Mouse (Mus musculus) ZHBTc4 (cell line): ENCODE measurements at regions not wholly inside any gene's neighbourhood (a gene's known extent, or its start where the extent isn't known, plus 50 kb on each side); places are given as distances from the start of the nearest gene placed in this dataset.
A peak's percentile ranks its signal among the peaks of the same experiment; 100 is the strongest.

ENCODE experiments used
- DNase-seq: peaks from one replicate; pipeline ENCODE4 v3.0.0-alpha.2; 2011; ENCODE audit warnings: low read depth, low spot score

DNA sequence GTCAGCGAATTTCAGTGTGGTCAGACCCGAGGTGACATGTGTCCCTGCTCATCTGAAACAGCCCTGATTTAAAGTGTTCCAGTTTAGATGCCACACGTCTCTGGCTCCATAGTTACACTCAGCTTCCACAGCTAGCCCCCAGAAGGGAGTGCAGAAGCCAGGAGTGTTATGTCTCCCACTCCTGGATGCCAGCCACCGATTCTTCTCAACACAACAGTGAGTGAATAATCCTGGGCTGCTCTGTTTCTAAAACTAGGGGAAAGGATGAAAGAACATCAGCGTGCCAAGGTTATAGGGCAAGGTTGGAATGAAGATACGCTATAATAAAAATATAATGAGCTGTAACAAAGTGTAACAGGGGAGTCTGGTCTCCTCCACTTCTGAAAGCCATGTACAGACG is 51.5 kb upstream of the Stmnd1 start:
- DNase-seq = no peak

GRCm38 (mm10) chr13:46218101-46218701 is 55.3 kb upstream of the Stmnd1 start:
- DNase-seq = peak; percentile 11

GRCm38 (mm10) chr13:46216954-46217838 is 56.3 kb upstream of the Stmnd1 start:
- no peak for DNase-seq

- no peak for DNase-seq
Observed at GRCm38 (mm10) chr13:46203551-46203950, 70.0 kb upstream of the Stmnd1 start.

GRCm38 (mm10) chr13:46202586-46202985 is 70.9 kb upstream of the Stmnd1 start:
- DNase-seq = no peak

- DNase-seq = no peak
Observed at GRCm38 (mm10) chr13:46201029-46201599, 72.4 kb upstream of the Stmnd1 start.

- no peak for DNase-seq
Observed at GRCm38 (mm10) chr13:46193131-46193530, 80.4 kb upstream of the Stmnd1 start.

DNA sequence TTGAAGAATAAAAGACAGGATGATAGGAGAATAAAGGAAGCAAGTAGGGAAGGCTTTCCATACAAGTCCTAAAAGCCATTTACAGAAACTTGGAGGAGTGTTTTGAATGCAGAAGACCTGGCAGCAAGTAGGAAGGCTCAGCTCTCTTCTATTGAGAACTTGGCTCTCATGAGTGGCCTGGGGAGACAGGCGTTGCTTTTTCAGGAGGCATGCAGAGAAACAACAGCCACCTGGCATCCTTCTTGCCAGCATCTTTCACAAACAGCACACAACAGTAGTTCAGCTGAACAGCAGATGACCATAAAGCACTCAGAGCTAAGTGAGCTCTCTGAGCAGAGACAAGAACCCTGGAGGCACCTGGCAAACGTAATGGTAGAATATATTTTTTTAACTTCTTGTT is 83.8 kb upstream of the Stmnd1 start:
- DNase-seq = no peak

- DNase-seq = peak; percentile 9
Observed at GRCm38 (mm10) chr13:46182851-46183250, 90.7 kb upstream of the Stmnd1 start.

DNA sequence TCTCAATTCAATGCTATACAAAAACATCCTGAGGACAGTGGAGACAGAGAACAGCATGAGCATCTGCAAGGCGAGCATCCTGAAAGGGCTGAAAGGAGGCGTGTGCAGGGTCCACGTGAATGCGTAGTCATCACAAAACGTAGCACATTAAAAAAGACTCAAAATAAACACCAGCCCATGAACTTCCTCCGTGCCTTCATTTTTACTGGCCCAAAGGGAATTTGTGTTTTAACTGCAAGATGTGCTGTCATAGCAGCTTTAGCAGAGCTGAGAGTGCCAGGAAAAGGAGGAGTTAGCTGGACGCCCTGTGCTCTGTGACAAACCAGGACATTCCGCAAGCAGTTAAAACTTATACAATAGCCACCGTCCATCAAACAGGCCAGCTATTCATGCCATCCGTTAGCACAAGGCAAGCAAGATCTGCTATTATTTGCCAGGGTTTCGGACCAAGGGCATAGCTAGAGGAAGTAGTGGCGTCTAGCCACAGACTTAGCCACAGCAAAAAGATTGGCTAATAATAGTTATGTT is 92.9 kb upstream of the Stmnd1 start:
- no peak for DNase-seq

DNA sequence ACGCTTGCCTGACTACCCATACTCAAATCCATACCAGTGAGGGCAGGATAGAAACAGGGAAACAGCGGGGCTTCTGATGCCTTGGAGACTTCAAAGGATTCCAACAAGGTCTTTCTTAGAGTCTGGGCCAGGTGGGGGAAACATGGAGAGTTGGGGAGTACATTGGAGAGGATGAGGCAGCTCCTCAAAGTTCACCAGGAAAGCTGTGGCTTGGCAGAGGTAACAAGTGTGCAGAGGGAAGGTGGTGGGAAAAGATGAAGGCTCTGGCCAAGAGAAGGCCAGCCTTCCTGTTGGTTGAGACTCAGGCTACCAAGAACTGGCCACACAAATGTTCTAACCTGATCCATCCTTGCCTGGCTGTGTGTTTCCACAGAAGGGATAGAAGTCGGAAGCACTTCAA is 93.6 kb upstream of the Stmnd1 start:
- DNase-seq = no peak

DNA sequence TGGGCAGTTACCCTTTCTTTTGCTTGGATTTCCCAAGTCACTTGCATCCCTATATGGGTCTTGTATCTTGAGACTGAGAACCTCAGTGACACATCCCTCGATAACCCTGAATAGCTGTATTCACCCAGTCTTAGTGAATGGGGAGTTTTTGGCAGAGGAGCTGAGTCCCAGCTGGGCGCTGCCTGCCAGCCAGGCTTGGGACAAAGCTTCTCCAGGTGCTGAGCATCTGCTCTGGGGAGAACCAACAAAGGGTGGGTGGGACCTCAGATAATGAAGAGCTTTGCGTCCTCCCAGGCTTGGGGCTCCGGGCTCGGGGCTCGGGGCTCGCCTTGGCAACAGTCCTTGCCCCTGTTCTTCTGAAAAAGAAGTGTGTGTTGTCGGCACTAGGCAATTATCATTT is 100.4 kb upstream of the Stmnd1 start:
- DNase-seq = peak; percentile 4

- DNase-seq = peak; percentile 84
Observed at GRCm38 (mm10) chr13:46162025-46162374, 111.5 kb upstream of the Stmnd1 start.

- DNase-seq = peak; percentile 3
Observed at GRCm38 (mm10) chr13:46161261-46162024, 112.1 kb upstream of the Stmnd1 start.

DNA sequence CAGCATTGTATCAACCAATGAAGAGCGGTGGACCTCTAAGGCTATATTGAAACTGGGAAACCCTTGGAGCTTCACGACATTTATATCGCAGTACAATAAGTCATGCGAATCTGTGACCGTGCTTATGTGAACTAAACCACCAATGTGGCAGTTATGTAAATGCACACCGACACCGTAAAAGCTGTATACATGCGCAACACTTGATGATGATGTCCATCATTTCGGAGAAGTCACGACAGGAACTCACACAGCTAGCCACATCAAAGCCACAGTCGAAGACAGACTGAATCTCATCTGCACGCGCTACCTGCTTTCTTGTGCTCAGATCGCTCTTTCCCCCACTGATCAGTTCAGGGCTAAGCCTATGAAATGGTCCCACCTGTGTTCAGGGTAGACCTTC is 114.2 kb upstream of the Stmnd1 start:
- no peak for DNase-seq

DNA sequence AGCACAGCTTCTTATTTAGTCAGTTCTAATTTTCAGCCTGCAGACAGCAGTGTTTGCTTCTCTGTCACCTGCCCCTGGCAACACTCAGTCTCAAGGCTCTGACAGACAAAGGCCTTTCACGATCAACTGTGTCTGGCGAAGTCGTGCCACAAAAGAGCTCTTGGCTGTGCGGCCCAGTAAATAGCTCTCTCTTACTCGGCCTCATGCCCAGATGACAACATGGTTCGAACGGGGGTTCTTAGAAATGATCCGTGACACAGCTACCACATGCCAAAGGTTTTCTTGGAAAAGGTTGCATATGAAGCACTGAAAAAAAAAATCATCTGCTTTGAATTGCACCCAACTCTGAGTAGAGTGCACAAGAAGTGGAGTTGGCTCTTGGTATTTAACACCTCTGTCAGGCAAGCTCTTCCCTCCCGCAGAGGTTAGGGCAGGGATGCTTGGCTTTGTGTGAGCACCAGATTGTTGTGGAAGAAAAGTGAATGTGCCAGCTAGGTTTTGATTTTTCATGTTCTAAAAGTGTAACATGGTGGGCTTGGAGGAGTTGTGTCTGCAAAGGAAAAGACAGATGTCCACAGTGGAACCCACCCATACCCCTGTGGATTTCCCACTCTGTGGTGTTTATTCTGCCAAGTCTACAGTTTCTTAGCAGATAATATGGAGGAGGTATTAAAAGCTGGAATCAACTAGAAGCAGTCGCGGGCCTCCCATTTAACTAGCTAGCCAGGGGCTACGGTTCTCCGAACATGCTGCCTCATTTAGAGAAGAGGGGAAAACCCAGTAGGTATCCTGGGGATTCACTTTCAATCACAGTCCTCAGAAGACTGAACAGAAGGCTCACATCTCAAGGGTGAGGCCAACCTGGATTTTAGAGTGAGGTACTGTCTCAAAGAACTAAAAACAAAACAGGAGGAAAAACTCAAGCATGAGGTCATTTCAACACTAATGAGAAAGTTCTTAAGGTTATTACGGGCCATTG is 120.0 kb upstream of the Stmnd1 start:
- DNase-seq = no peak

DNA sequence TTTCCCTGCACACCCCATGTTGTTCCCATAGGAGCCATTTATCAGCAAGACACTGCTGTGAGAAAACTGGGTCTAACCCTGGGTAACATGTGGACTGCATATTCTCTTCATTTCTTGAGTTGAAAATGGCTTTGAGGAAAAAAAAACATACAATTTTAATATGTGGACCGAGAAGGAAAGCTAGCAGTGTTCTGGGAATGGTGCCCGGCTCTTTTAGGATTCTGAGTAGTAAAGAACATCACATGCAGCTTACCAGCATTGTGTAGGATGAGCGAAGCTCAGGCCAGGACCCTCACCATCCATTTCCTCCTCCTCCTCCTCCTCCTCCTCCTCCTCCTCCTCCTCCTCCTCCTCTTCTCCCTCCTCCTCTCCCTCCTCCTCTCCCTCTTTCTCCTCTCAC is 133.5 kb upstream of the Stmnd1 start:
- DNase-seq = no peak

DNA sequence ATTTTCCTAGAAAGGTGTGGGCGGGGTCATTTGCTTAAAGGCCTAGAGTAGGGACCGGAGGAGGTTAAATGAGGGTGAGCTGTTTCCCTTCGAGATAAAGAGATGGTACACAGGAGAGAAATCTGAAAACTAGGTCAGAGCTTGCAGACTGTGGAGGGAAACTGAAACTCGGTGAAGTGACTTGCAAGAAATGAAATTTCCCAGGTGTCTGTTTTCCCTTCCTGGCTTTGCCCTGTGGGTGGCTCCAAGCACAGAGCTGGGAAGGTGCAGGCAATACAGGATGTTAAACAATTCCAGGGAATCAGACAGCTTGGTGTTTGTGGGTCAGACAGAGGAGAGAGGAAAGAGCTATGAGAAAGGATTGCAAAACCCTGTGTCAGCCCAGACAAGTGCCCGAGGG is 134.3 kb upstream of the Stmnd1 start:
- no peak for DNase-seq

DNA sequence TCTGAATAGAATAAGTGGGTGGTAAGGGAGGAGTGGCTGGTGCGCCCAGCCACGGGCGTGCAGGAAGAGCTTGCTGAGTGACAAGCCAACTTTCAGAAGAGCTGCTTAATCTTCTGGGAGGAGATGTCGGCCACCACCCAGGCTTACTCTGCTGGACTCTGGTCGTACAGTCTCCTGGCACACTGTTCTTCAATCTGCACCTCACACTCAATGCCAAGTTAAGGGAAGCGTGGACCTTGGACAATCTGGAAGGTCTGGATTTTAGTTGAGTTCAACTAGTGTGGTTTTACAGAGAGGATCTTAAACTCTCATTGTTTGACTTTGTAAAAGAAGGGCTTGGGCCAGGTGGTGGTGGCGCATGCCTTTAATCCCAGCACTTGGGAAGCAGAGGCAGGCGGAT is 138.1 kb upstream of the Stmnd1 start:
- DNase-seq = no peak

GRCm38 (mm10) chr13:46129236-46129855 is 144.2 kb upstream of the Stmnd1 start:
- no peak for DNase-seq
